Mouse (Mus musculus) forebrain, embryonic 13.5 days (tissue): Measurements from ENCODE around the gene Fndc3b. TPM values are rescaled to one million over a fixed set of nuclear protein-coding genes. Genes with fewer than 3 reads are reported as not detected.
"Not testable (repeated sequence)": the region's sequence is repeated elsewhere in the genome, so short reads cannot be mapped to it uniquely, and the experiment has no call there.

Experiments used
- ATAC-seq: fragments of 200-750 bp; cut with Nextera tagmentation; 2 replicates; pipeline ENCODE4 v1.8.0; 2017
- H3K27ac ChIP-seq: fragments of 300-500 bp; sonication (generic); 2 replicates; pipeline ENCODE4 v1.5.1; 2015; ENCODE audit warnings: inconsistent platforms, mild to moderate bottlenecking, moderate library complexity
- H3K27me3 ChIP-seq: fragments of 300-500 bp; sonication (generic); 2 replicates; pipeline ENCODE4 v1.6.1; 2015; ENCODE audit warnings: mild to moderate bottlenecking, inconsistent platforms
- H3K36me3 ChIP-seq: fragments of 300-500 bp; sonication (generic); 2 replicates; pipeline ENCODE4 v1.6.1; 2015; ENCODE audit warnings: mild to moderate bottlenecking, inconsistent platforms; ENCODE audit not compliant: poor library complexity, severe bottlenecking
- H3K4me1 ChIP-seq: fragments of 300-500 bp; sonication (generic); 2 replicates; pipeline ENCODE4 v1.6.1; 2015; ENCODE audit warnings: inconsistent platforms
- H3K4me2 ChIP-seq: fragments of 300-500 bp; sonication (generic); 2 replicates; pipeline ENCODE4 v1.6.1; 2015; ENCODE audit warnings: inconsistent platforms, mild to moderate bottlenecking, moderate library complexity
- H3K4me3 ChIP-seq: fragments of 300-500 bp; sonication (generic); 2 replicates; pipeline ENCODE4 v1.5.1; 2015; ENCODE audit warnings: mild to moderate bottlenecking, inconsistent platforms
- H3K9ac ChIP-seq: fragments of 300-500 bp; sonication (generic); 2 replicates; pipeline ENCODE4 v1.6.1; 2015; ENCODE audit warnings: mild to moderate bottlenecking, inconsistent platforms
- H3K9me3 ChIP-seq: fragments of 300-500 bp; sonication (generic); replicated peaks from 2 replicates; pipeline ENCODE4 v1.6.1; 2016; ENCODE audit warnings: inconsistent platforms
- WGBS: fragments of 180-500 bp; shearing (Covaris S2); methylation state at CpG from one replicate; pipeline ENCODE4 v1.1.7; 2015; 5-methylcytosine and 5-hydroxymethylcytosine counted together
- polyA plus RNA-seq: library from polyadenylated mRNA; unstranded; fragments of >200 nt; fragmentation: Nextera tagmentation; extraction: Ambion mirVana; gene quantifications from 2 replicates; pipeline ENCODE4 v1.2.1, GENCODE M21; 2015

Gene Fndc3b
- polyA plus RNA-seq, 1 experiment from 2014 or later, result 5.6 TPM

GRCm38 (mm10) chr3:27491821-27492220, 219.3 kb downstream of the Fndc3b start:
- WGBS, result 76% methylated on average over 6 of the region's 6 CpGs
- no peak for ATAC-seq
- Histone ChIP-seq H3K9me3 (no peaks in the 10 kb centered on the region), H3K27me3 (no peaks in the 10 kb centered on the region), H3K27ac (no peak overlapping the region), H3K4me1 (peaks cover 11% of the 10 kb centered on the region; the same call in 1 of the 2 replicates), H3K36me3 (peaks cover 3% of the 10 kb centered on the region; the same call in 1 of the 2 replicates), H3K9ac (no peak overlapping the region), H3K4me3 (no peak overlapping the region), H3K4me2 (no peak overlapping the region)

- no peak overlapping the region for H3K27ac ChIP-seq
- WGBS, result 92% methylated on average over 8 of the region's 8 CpGs
- ATAC-seq, result no peak
These were observed 219.7 kb downstream of the Fndc3b start for GRCm38 (mm10) chr3:27491367-27491766.

GRCm38 (mm10) chr3:27490891-27491290, 220.2 kb downstream of the Fndc3b start:
- H3K9ac ChIP-seq, result no peak overlapping the region
- H3K9me3 ChIP-seq, result no peaks in the 10 kb centered on the region
- H3K4me2 ChIP-seq, result no peak overlapping the region
- no peak overlapping the region for H3K27ac ChIP-seq
- 93% methylated on average over 9 of the region's 9 CpGs for WGBS
- H3K27me3 ChIP-seq, result no peaks in the 10 kb centered on the region
- H3K36me3 ChIP-seq, result peaks cover 3% of the 10 kb centered on the region; the same call in 1 of the 2 replicates
- no peak overlapping the region for H3K4me3 ChIP-seq
- H3K4me1 ChIP-seq, result peaks cover 9% of the 10 kb centered on the region; the same call in 1 of the 2 replicates
- no peak for ATAC-seq

More at GRCm38 (mm10) chr3:27491367-27491766, 219.7 kb downstream of the Fndc3b start:
- Histone ChIP-seq H3K9me3 (no peaks in the 10 kb centered on the region), H3K27me3 (no peaks in the 10 kb centered on the region), H3K9ac (no peak overlapping the region), H3K36me3 (peaks cover 3% of the 10 kb centered on the region; the same call in 1 of the 2 replicates), H3K4me2 (no peak overlapping the region), H3K4me3 (no peak overlapping the region), H3K4me1 (peaks cover 11% of the 10 kb centered on the region; the same call in 1 of the 2 replicates)

GRCm38 (mm10) chr3:27489550-27489949, 221.6 kb downstream of the Fndc3b start:
- Histone ChIP-seq H3K9me3 (no peaks in the 10 kb centered on the region), H3K27me3 (no peaks in the 10 kb centered on the region), H3K4me3 (no peak overlapping the region), H3K27ac (no peak overlapping the region), H3K9ac (no peak overlapping the region), H3K4me1 (0 out of 2 replicates have a peak, but pooled peaks cover 3% of the 10 kb centered on the region), H3K4me2 (no peak overlapping the region), H3K36me3 (peaks cover 3% of the 10 kb centered on the region; the same call in 1 of the 2 replicates)
- no peak for ATAC-seq
- WGBS, result 84% methylated on average over 6 of the region's 6 CpGs

- no peaks in the 10 kb centered on the region for H3K27me3 ChIP-seq
- H3K27ac ChIP-seq, result no peak overlapping the region
- 0 out of 2 replicates have a peak, but pooled peaks cover 3% of the 10 kb centered on the region for H3K4me1 ChIP-seq
- no peaks in the 10 kb centered on the region for H3K9me3 ChIP-seq
- no peak overlapping the region for H3K4me2 ChIP-seq
- no peaks in the 10 kb centered on the region for H3K36me3 ChIP-seq
- WGBS, result 90% methylated on average over 4 of the region's 4 CpGs
- H3K9ac ChIP-seq, result no peak overlapping the region
- ATAC-seq, result no peak
- H3K4me3 ChIP-seq, result no peak overlapping the region
These were observed 226.0 kb downstream of the Fndc3b start for GRCm38 (mm10) chr3:27485141-27485540.

- Histone ChIP-seq H3K36me3 (no peaks in the 10 kb centered on the region), H3K9ac (no peak overlapping the region), H3K4me2 (no peak overlapping the region), H3K27me3 (no peaks in the 10 kb centered on the region), H3K4me1 (0 out of 2 replicates have a peak, but pooled peaks cover 4% of the 10 kb centered on the region), H3K27ac (no peak overlapping the region), H3K9me3 (no peaks in the 10 kb centered on the region), H3K4me3 (no peak overlapping the region)
- WGBS, result 72% methylated on average over 3 of the region's 3 CpGs
- ATAC-seq, result no peak
These were observed 226.4 kb downstream of the Fndc3b start for GRCm38 (mm10) chr3:27484698-27485097.

- WGBS, result 90% methylated on average over 10 of the region's 10 CpGs
These were observed 227.3 kb downstream of the Fndc3b start for GRCm38 (mm10) chr3:27483762-27484161.

GRCm38 (mm10) chr3:27483321-27483720, 227.8 kb downstream of the Fndc3b start:
- H3K4me3 ChIP-seq, result no peak overlapping the region
- H3K9me3 ChIP-seq, result no peaks in the 10 kb centered on the region
- ATAC-seq, result no peak
- H3K36me3 ChIP-seq, result no peaks in the 10 kb centered on the region
- H3K27me3 ChIP-seq, result no peaks in the 10 kb centered on the region
- WGBS, result 91% methylated on average over 3 of the region's 3 CpGs
- H3K4me1 ChIP-seq, result peaks cover 13% of the 10 kb centered on the region
- no peak overlapping the region for H3K4me2 ChIP-seq
- no peak overlapping the region for H3K9ac ChIP-seq
- no peak overlapping the region for H3K27ac ChIP-seq

More at GRCm38 (mm10) chr3:27483762-27484161, 227.3 kb downstream of the Fndc3b start:
- no peak overlapping the region; the same call in 1 of the 2 replicates for H3K27ac ChIP-seq
- H3K4me1 ChIP-seq, result peaks cover 13% of the 10 kb centered on the region
- no peak overlapping the region for H3K4me3 ChIP-seq
- no peaks in the 10 kb centered on the region for H3K36me3 ChIP-seq
- no peak overlapping the region for H3K9ac ChIP-seq
- no peak overlapping the region for H3K4me2 ChIP-seq
- no peak for ATAC-seq
- no peaks in the 10 kb centered on the region for H3K9me3 ChIP-seq
- no peaks in the 10 kb centered on the region for H3K27me3 ChIP-seq

- H3K9ac ChIP-seq, result no peak overlapping the region
- H3K27ac ChIP-seq, result no peak overlapping the region
- H3K4me2 ChIP-seq, result no peak overlapping the region
- H3K9me3 ChIP-seq, result no peaks in the 10 kb centered on the region
- no peak for ATAC-seq
- no peaks in the 10 kb centered on the region for H3K27me3 ChIP-seq
- no peak overlapping the region for H3K4me3 ChIP-seq
- H3K4me1 ChIP-seq, result peaks cover 11% of the 10 kb centered on the region
- H3K36me3 ChIP-seq, result no peaks in the 10 kb centered on the region
- WGBS, result 94% methylated on average over 5 of the region's 5 CpGs
These were observed 229.4 kb downstream of the Fndc3b start for GRCm38 (mm10) chr3:27481738-27482137.

GRCm38 (mm10) chr3:27479378-27479777, 231.7 kb downstream of the Fndc3b start:
- Histone ChIP-seq H3K36me3 (no peaks in the 10 kb centered on the region), H3K4me3 (no peak overlapping the region), H3K4me2 (no peak overlapping the region), H3K9ac (no peak overlapping the region), H3K27me3 (no peaks in the 10 kb centered on the region), H3K9me3 (no peaks in the 10 kb centered on the region), H3K4me1 (peaks cover 11% of the 10 kb centered on the region), H3K27ac (no peak overlapping the region)
- WGBS, result 82% methylated on average over 2 of the region's 2 CpGs
- ATAC-seq, result no peak

GRCm38 (mm10) chr3:27478563-27479156, 232.4 kb downstream of the Fndc3b start:
- Histone ChIP-seq H3K4me2 (no peak overlapping the region), H3K4me1 (peaks cover 11% of the 10 kb centered on the region), H3K4me3 (no peak overlapping the region), H3K9ac (no peak overlapping the region), H3K27me3 (no peaks in the 10 kb centered on the region), H3K36me3 (0 out of 2 replicates have a peak, but pooled peaks cover 2% of the 10 kb centered on the region), H3K9me3 (no peaks in the 10 kb centered on the region), H3K27ac (peak overlapping the region; percentile 57; the same call in 1 of the 2 replicates)
- WGBS, result 71% methylated on average over 16 of the region's 16 CpGs
- peak; percentile 79 for ATAC-seq

GRCm38 (mm10) chr3:27477749-27478148, 233.4 kb downstream of the Fndc3b start:
- H3K27ac ChIP-seq, H3K9me3 ChIP-seq, ATAC-seq, H3K9ac ChIP-seq, H3K4me3 ChIP-seq, H3K27me3 ChIP-seq, H3K4me2 ChIP-seq, H3K36me3 ChIP-seq: not testable (repeated sequence)
- 91% methylated on average over 3 of the region's 3 CpGs for WGBS
- peaks cover 11% of the 10 kb centered on the region for H3K4me1 ChIP-seq
